Mouse (Mus musculus): ENCODE measurements around the gene Gm11096. TPM values are rescaled to one million over a fixed set of nuclear protein-coding genes. Genes with fewer than 3 reads are reported as not detected.

The Gm11096 gene
- polyA plus RNA-seq (2012; fragmentation: generic; extraction: Trizol), result not detected
- long read RNA-seq, experiment 1, result 0 reads
- long read RNA-seq, experiment 2, result 0 reads

GRCm38 (mm10) chr17:81441463-81441862 lies at the start of gene Gm11096:
Gene Gm11096, plus strand, starts transcription at chr17:81441763.
- H3K79me2 ChIP-seq (ENCODE audit: control insufficient read depth, insufficient read depth), result no peaks in the 10 kb centered on the region
- H3ac ChIP-seq (ENCODE audit: control insufficient read depth, insufficient read length, low read depth), result no peak within 1 kb of the TSS
- TF ChIP-seq CTCF (IDR thresholded peaks at IDR 0.05; ENCODE audit: control insufficient read depth, insufficient read depth, insufficient read length), result no peak
- TF ChIP-seq MYOG (IDR thresholded peaks at IDR 0.05; ENCODE audit: control insufficient read depth, extremely low read depth, insufficient read length), result no peak
- no peak for TF ChIP-seq MAX (IDR thresholded peaks at IDR 0.05)
- no peak for TF ChIP-seq CEBPB (IDR thresholded peaks at IDR 0.05; ENCODE audit: low read depth)
- no peak for TF ChIP-seq MYOD1 (IDR thresholded peaks at IDR 0.05; ENCODE audit: control insufficient read depth, insufficient read length, low read depth)
- no peak for TF ChIP-seq FOSL1 (IDR thresholded peaks at IDR 0.05; ENCODE audit: insufficient read depth, low read length, poor library complexity, severe bottlenecking)
- TF ChIP-seq USF1 (IDR thresholded peaks at IDR 0.05; ENCODE audit: low read depth), result no peak
- H3K36me3 ChIP-seq (ENCODE audit: control insufficient read depth, insufficient read depth), result no peaks in the 10 kb centered on the region
- H3K4me3 ChIP-seq (ENCODE audit: insufficient read depth, poor library complexity, severe bottlenecking), result no peak within 1 kb of the TSS
- H3K79me3 ChIP-seq (ENCODE audit: low read depth), result no peaks in the 10 kb centered on the region
- H3K27me3 ChIP-seq (ENCODE audit: control insufficient read depth, insufficient read depth, insufficient read length), result no peaks in the 10 kb centered on the region

- Histone ChIP-seq H3ac (ENCODE audit: control insufficient read depth, insufficient read length, low read depth) (no peak overlapping the region), H3K4me3 (ENCODE audit: insufficient read depth, poor library complexity, severe bottlenecking) (no peak overlapping the region), H3K27me3 (ENCODE audit: control insufficient read depth, insufficient read depth, insufficient read length) (no peaks in the 10 kb centered on the region), H3K79me2 (ENCODE audit: control insufficient read depth, insufficient read depth) (no peaks in the 10 kb centered on the region), H3K36me3 (ENCODE audit: control insufficient read depth, insufficient read depth) (no peaks in the 10 kb centered on the region), H3K79me3 (ENCODE audit: low read depth) (no peaks in the 10 kb centered on the region)
- no peak for TF ChIP-seq MAX (IDR thresholded peaks at IDR 0.05)
- no peak for TF ChIP-seq CTCF (IDR thresholded peaks at IDR 0.05; ENCODE audit: control insufficient read depth, insufficient read depth, insufficient read length)
- no peak for TF ChIP-seq MYOG (IDR thresholded peaks at IDR 0.05; ENCODE audit: control insufficient read depth, extremely low read depth, insufficient read length)
- TF ChIP-seq CEBPB (IDR thresholded peaks at IDR 0.05; ENCODE audit: low read depth), result no peak
- TF ChIP-seq USF1 (IDR thresholded peaks at IDR 0.05; ENCODE audit: low read depth), result no peak
These were observed 48.5 kb upstream of the Gm11096 start for GRCm38 (mm10) chr17:81393040-81393439.

GRCm38 (mm10) chr17:81394124-81394523 lies 47.4 kb upstream of the Gm11096 start:
- H3ac ChIP-seq (ENCODE audit: control insufficient read depth, insufficient read length, low read depth), result no peak overlapping the region
- no peaks in the 10 kb centered on the region for H3K79me3 ChIP-seq (ENCODE audit: low read depth)
- TF ChIP-seq MYOD1 (IDR thresholded peaks at IDR 0.05; ENCODE audit: control insufficient read depth, insufficient read length, low read depth) (no peak), CTCF (IDR thresholded peaks at IDR 0.05; ENCODE audit: control insufficient read depth, insufficient read depth, insufficient read length) (no peak), FOSL1 (IDR thresholded peaks at IDR 0.05; ENCODE audit: insufficient read depth, low read length, poor library complexity, severe bottlenecking) (no peak), MAX (IDR thresholded peaks at IDR 0.05) (no peak), MYOG (IDR thresholded peaks at IDR 0.05; ENCODE audit: control insufficient read depth, extremely low read depth, insufficient read length) (no peak), USF1 (IDR thresholded peaks at IDR 0.05; ENCODE audit: low read depth) (no peak), CEBPB (IDR thresholded peaks at IDR 0.05; ENCODE audit: low read depth) (no peak)
- no peaks in the 10 kb centered on the region for H3K27me3 ChIP-seq (ENCODE audit: control insufficient read depth, insufficient read depth, insufficient read length)
- H3K36me3 ChIP-seq (ENCODE audit: control insufficient read depth, insufficient read depth), result no peaks in the 10 kb centered on the region
- no peaks in the 10 kb centered on the region for H3K79me2 ChIP-seq (ENCODE audit: control insufficient read depth, insufficient read depth)
- H3K4me3 ChIP-seq (ENCODE audit: insufficient read depth, poor library complexity, severe bottlenecking), result no peak overlapping the region

- H3K4me3 ChIP-seq (ENCODE audit: insufficient read depth, poor library complexity, severe bottlenecking), result no peak overlapping the region
- H3K79me3 ChIP-seq (ENCODE audit: low read depth), result no peaks in the 10 kb centered on the region
- H3K27me3 ChIP-seq (ENCODE audit: control insufficient read depth, insufficient read depth, insufficient read length), result no peaks in the 10 kb centered on the region
- H3K36me3 ChIP-seq (ENCODE audit: control insufficient read depth, insufficient read depth), result no peaks in the 10 kb centered on the region
- no peak overlapping the region for H3ac ChIP-seq (ENCODE audit: control insufficient read depth, insufficient read length, low read depth)
- no peaks in the 10 kb centered on the region for H3K79me2 ChIP-seq (ENCODE audit: control insufficient read depth, insufficient read depth)
- TF ChIP-seq CTCF (IDR thresholded peaks at IDR 0.05; ENCODE audit: control insufficient read depth, insufficient read depth, insufficient read length) (no peak), CEBPB (IDR thresholded peaks at IDR 0.05; ENCODE audit: low read depth) (no peak)
These were observed 44.1 kb upstream of the Gm11096 start for GRCm38 (mm10) chr17:81397434-81397833.

GRCm38 (mm10) chr17:81400377-81400776 lies 41.2 kb upstream of the Gm11096 start:
- H3K4me3 ChIP-seq (ENCODE audit: insufficient read depth, poor library complexity, severe bottlenecking), result no peak overlapping the region
- H3ac ChIP-seq (ENCODE audit: control insufficient read depth, insufficient read length, low read depth), result no peak overlapping the region
- H3K79me2 ChIP-seq (ENCODE audit: control insufficient read depth, insufficient read depth), result no peaks in the 10 kb centered on the region
- no peaks in the 10 kb centered on the region for H3K36me3 ChIP-seq (ENCODE audit: control insufficient read depth, insufficient read depth)
- TF ChIP-seq MAX (IDR thresholded peaks at IDR 0.05), result no peak
- TF ChIP-seq CTCF (IDR thresholded peaks at IDR 0.05; ENCODE audit: control insufficient read depth, insufficient read depth, insufficient read length), result no peak
- TF ChIP-seq USF1 (IDR thresholded peaks at IDR 0.05; ENCODE audit: low read depth), result no peak
- TF ChIP-seq MYOG (IDR thresholded peaks at IDR 0.05; ENCODE audit: control insufficient read depth, extremely low read depth, insufficient read length), result no peak
- TF ChIP-seq CEBPB (IDR thresholded peaks at IDR 0.05; ENCODE audit: low read depth), result no peak
- no peak for TF ChIP-seq MYOD1 (IDR thresholded peaks at IDR 0.05; ENCODE audit: control insufficient read depth, insufficient read length, low read depth)
- TF ChIP-seq FOSL1 (IDR thresholded peaks at IDR 0.05; ENCODE audit: insufficient read depth, low read length, poor library complexity, severe bottlenecking), result no peak
- no peaks in the 10 kb centered on the region for H3K27me3 ChIP-seq (ENCODE audit: control insufficient read depth, insufficient read depth, insufficient read length)
- H3K79me3 ChIP-seq (ENCODE audit: low read depth), result no peaks in the 10 kb centered on the region

- no peak overlapping the region for H3ac ChIP-seq (ENCODE audit: control insufficient read depth, insufficient read length, low read depth)
- H3K4me3 ChIP-seq (ENCODE audit: insufficient read depth, poor library complexity, severe bottlenecking), result no peak overlapping the region
- TF ChIP-seq MAX (IDR thresholded peaks at IDR 0.05) (peak; percentile 22), MYOD1 (IDR thresholded peaks at IDR 0.05; ENCODE audit: control insufficient read depth, insufficient read length, low read depth) (no peak)
- H3K27me3 ChIP-seq (ENCODE audit: control insufficient read depth, insufficient read depth, insufficient read length), result no peaks in the 10 kb centered on the region
- H3K36me3 ChIP-seq (ENCODE audit: control insufficient read depth, insufficient read depth), result no peaks in the 10 kb centered on the region
- H3K79me3 ChIP-seq (ENCODE audit: low read depth), result no peaks in the 10 kb centered on the region
- H3K79me2 ChIP-seq (ENCODE audit: control insufficient read depth, insufficient read depth), result no peaks in the 10 kb centered on the region
These were observed 38.9 kb upstream of the Gm11096 start for GRCm38 (mm10) chr17:81402636-81403035.
